In the genomic region with DNA sequence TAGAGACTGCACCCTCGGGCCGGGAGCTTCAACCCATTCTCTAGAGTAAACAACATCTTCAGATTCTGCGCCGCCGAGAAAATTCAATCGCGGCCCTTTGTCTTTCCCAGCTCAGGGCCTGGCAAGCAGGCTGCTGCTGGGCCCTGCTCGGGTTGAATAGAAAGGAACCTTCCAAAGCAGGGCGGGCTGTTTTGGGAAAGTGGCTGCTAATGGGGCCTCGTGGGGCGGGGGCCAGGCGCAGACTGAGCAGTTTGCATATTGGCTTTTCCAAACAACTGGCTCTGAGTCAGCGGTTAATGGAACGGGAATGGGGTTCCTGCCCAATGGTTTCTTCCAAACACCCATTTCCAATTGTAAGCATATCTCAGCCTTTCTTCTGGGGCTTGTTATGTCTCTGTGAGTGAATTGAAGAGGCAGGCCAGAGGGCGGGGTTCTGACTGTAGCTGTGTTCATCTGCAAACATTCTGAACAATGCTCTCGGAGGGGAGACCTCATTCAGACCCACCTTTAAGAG, we compare ENCODE assay signal across 8 mouse cellular contexts.
DNase-seq lines count a peak whose midpoint lies in the region; ATAC-seq lines count a peak whose summit lies in the region.

No protein-coding gene starts in this region.

- no peak overlapping the region for H3K4me3 ChIP-seq in liver, embryonic 12.5 days
- H3K4me3 ChIP-seq in hindbrain, embryonic 10.5 days, result no peak overlapping the region
- H3K4me3 ChIP-seq in neural tube, embryonic 11.5 days (ENCODE audit: low read depth, low read length), result no peak overlapping the region

- no peaks in the 10 kb centered on the region for H3K9me3 ChIP-seq in liver, embryonic 12.5 days (replicated peaks)
- H3K9me3 ChIP-seq in hindbrain, embryonic 10.5 days, result no peaks in the 10 kb centered on the region
- no peaks in the 10 kb centered on the region for H3K9me3 ChIP-seq in neural tube, embryonic 11.5 days (ENCODE audit: control insufficient read depth, low read length)

- no peaks in the 10 kb centered on the region for H3K27me3 ChIP-seq in liver, embryonic 12.5 days (replicated peaks)
- H3K27me3 ChIP-seq in hindbrain, embryonic 10.5 days (ENCODE audit: insufficient read depth, poor library complexity, severe bottlenecking), result no peaks in the 10 kb centered on the region
- no peaks in the 10 kb centered on the region for H3K27me3 ChIP-seq in neural tube, embryonic 11.5 days (ENCODE audit: control insufficient read depth, insufficient read depth, low read length)

- WGBS in liver, embryonic 12.5 days (ENCODE audit: insufficient replicate concordance), result 33% methylated on average over 16 of the region's 16 CpGs
- 12% methylated on average over 16 of the region's 16 CpGs for WGBS in hindbrain, embryonic 10.5 days
- 12% methylated on average over 16 of the region's 16 CpGs for WGBS in neural tube, embryonic 11.5 days

- H3K9ac ChIP-seq in liver, embryonic 12.5 days, result no peak overlapping the region
- H3K9ac ChIP-seq in neural tube, embryonic 11.5 days (ENCODE audit: low read length), result peak overlapping the region; percentile 46

- no peak overlapping the region for H3K27ac ChIP-seq in liver, embryonic 12.5 days
- peak overlapping the region; percentile 80 for H3K27ac ChIP-seq in hindbrain, embryonic 10.5 days
- no peak overlapping the region for H3K27ac ChIP-seq in neural tube, embryonic 11.5 days (ENCODE audit: low read depth, low read length)

- intact Hi-C loops in left cerebral cortex, postnatal 36 days (cut with DNase I), result loop anchor here (10.0 kb wide), 1 partner anchor 61 kb away; no protein-coding TSS in a partner anchor

- no peak for ATAC-seq in liver, embryonic 12.5 days
- ATAC-seq in neural tube, embryonic 11.5 days (ENCODE audit: insufficient read depth, low FRiP score, low TSS enrichment), result peak; percentile 38; the same call in 1 of the 2 replicates

- H3K4me2 ChIP-seq in liver, embryonic 12.5 days, result no peak overlapping the region
- H3K4me2 ChIP-seq in neural tube, embryonic 11.5 days (ENCODE audit: low read depth), result no peak overlapping the region

- no peaks in the 10 kb centered on the region for H3K4me1 ChIP-seq in liver, embryonic 12.5 days
- H3K4me1 ChIP-seq in hindbrain, embryonic 10.5 days (replicated peaks), result peaks cover 23% of the 10 kb centered on the region
- H3K4me1 ChIP-seq in neural tube, embryonic 11.5 days (ENCODE audit: control insufficient read depth, insufficient read depth, low read length), result peaks cover 7% of the 10 kb centered on the region

- peak; percentile 11 for DNase-seq in liver
- DNase-seq in frontal cortex, postnatal 14 days (ENCODE audit: low spot score in 2 of 2), result peak; percentile 32 to 43
- DNase-seq in hindbrain, embryonic 10.5 days (ENCODE audit: low spot score), result peak; percentile 52
- DNase-seq in left cerebral cortex, postnatal 36 days (ENCODE audit: low spot score in 2 of 2), result peak; percentile 14 to 26
- peak; percentile 56 for DNase-seq in neural tube, embryonic 11.5 days (ENCODE audit: low spot score)
- DNase-seq in urinary bladder, adult 18-20 months (ENCODE audit: low spot score in 2 of 2), result peak; percentile 49 to 78
- no peak for DNase-seq in spleen, adult 18-20 months

- H3K36me3 ChIP-seq in liver, embryonic 12.5 days, result no peaks in the 10 kb centered on the region
- no peaks in the 10 kb centered on the region for H3K36me3 ChIP-seq in hindbrain, embryonic 10.5 days
- H3K36me3 ChIP-seq in neural tube, embryonic 11.5 days (ENCODE audit: control insufficient read depth, insufficient read depth, low read length), result no peaks in the 10 kb centered on the region

Comparison
In these comparisons a context has a peak if more than half of its experiments do, and no peak if none do; other contexts are left out.
1. DNase-seq: peak in liver (single experiment), frontal cortex, postnatal 14 days (2 of 2), hindbrain, embryonic 10.5 days (single experiment), left cerebral cortex, postnatal 36 days (2 of 2), neural tube, embryonic 11.5 days (single experiment) and urinary bladder, adult 18-20 months (2 of 2); none in spleen, adult 18-20 months (0 of 2).